Mouse (Mus musculus) lung, embryonic 16.5 days (tissue): Measurements from ENCODE around the gene Pabpn1l. TPM values are rescaled to one million over a fixed set of nuclear protein-coding genes. Genes with fewer than 3 reads are reported as not detected.
A peak's percentile ranks its signal among the peaks of the same experiment; 100 is the strongest.

Source experiments
- ATAC-seq: fragments of 200-750 bp; cut with Nextera tagmentation; 2 replicates; pipeline ENCODE4 v1.8.0; 2017; ENCODE audit warnings: low read depth, mild to moderate bottlenecking, moderate library complexity
- H3K27ac ChIP-seq: fragments of 300-500 bp; sonication (generic); 2 replicates; pipeline ENCODE4 v1.5.1; 2014; ENCODE audit warnings: mild to moderate bottlenecking, control low read depth, low read length
- H3K27me3 ChIP-seq: fragments of 300-500 bp; sonication (generic); 2 replicates; pipeline ENCODE4 v1.6.1; 2014; ENCODE audit warnings: low read depth, low read length, mixed read lengths; ENCODE audit not compliant: control insufficient read depth, insufficient read depth
- H3K36me3 ChIP-seq: fragments of 300-500 bp; sonication (generic); 2 replicates; pipeline ENCODE4 v1.6.1; 2014; ENCODE audit warnings: low read length; ENCODE audit not compliant: control insufficient read depth, insufficient read depth
- H3K4me1 ChIP-seq: fragments of 300-500 bp; sonication (generic); replicated peaks from 2 replicates; pipeline ENCODE4 v1.6.1; 2014; ENCODE audit warnings: low read length, mixed read lengths; ENCODE audit not compliant: control insufficient read depth, insufficient read depth
- H3K4me2 ChIP-seq: fragments of 300-500 bp; sonication (generic); 2 replicates; pipeline ENCODE4 v1.6.1; 2014; ENCODE audit warnings: low read depth, low read length, control low read depth
- H3K4me3 ChIP-seq: fragments of 300-500 bp; sonication (generic); 2 replicates; pipeline ENCODE4 v1.5.1; 2014; ENCODE audit warnings: mild to moderate bottlenecking, low read length, control low read depth
- H3K9ac ChIP-seq: fragments of 300-500 bp; sonication (generic); 2 replicates; pipeline ENCODE4 v1.6.1; 2014; ENCODE audit warnings: low read length, control low read depth
- H3K9me3 ChIP-seq: fragments of 300-500 bp; sonication (generic); 2 replicates; pipeline ENCODE4 v1.6.1; 2016; ENCODE audit warnings: low read length; ENCODE audit not compliant: control insufficient read depth
- WGBS: fragments of 180-500 bp; shearing (Covaris S2); extraction: QIAGEN DNeasy Blood & Tissue Kit; methylation state at CpG from one replicate; pipeline ENCODE4 v1.1.7; 2014; 5-methylcytosine and 5-hydroxymethylcytosine counted together
- polyA plus RNA-seq: library from polyadenylated mRNA; unstranded; fragments of >200 nt; fragmentation: Nextera tagmentation; extraction: Ambion mirVana; gene quantifications from 2 replicates; pipeline ENCODE4 v1.2.1, GENCODE M21; 2015

Pabpn1l gene
- not detected in 2 replicates for polyA plus RNA-seq

DNA sequence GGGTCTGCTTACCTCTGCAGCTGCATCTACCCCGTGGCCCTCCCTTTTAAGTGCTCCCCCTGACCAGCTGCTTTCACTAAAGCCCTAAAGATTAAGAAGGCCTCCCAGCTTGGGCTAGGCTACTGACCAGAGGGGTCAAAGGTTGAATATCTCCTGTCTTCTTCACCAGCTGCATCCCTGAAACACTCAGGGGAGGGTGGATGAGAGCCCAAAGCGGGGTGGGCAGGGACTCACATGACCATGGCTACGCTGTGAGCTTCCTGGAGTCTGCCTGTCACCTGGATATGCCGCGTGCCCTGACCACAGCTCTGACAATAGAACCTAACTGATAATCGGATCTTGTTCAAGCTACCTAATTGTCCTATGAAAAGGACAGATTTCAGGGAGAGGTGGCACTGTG is at the start of gene Pabpn1l:
Gene Pabpn1l, minus strand, starts transcription at position 13 of the 400 bp plus-strand sequence.
- H3K4me2 ChIP-seq, result no peak within 1 kb of the TSS
- 63% methylated on average over 6 of the region's 6 CpGs for WGBS
- no peak for ATAC-seq
- no peak within 1 kb of the TSS for H3K27ac ChIP-seq
- H3K4me3 ChIP-seq, result no peak within 1 kb of the TSS
- no peaks in the 10 kb centered on the region for H3K4me1 ChIP-seq
- H3K36me3 ChIP-seq, result no peaks in the 10 kb centered on the region
- H3K9ac ChIP-seq, result no peak within 1 kb of the TSS
- no peaks in the 10 kb centered on the region for H3K9me3 ChIP-seq
- H3K27me3 ChIP-seq, result no peaks in the 10 kb centered on the region

DNA sequence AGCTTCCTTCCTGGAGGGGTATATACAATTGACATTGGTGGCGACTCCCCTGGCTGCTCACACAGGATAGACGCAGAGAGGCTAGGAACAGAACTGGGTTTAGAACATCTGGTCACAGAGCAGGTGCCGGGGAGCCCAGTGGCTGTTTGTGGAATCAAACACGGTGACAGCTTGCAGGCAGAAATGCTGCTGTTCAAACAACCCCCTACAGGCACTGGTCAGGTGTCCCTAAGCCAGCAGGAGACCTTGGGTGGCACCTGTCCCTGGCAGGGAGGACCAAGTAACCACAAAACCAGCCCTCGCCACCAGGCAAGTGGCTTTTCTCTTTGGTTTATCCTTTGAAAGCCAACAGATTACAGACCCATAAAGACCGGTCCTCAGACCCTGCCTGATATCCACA is 49.4 kb upstream of the Pabpn1l start:
- Histone ChIP-seq H3K36me3 (no peaks in the 10 kb centered on the region), H3K4me1 (peaks cover 11% of the 10 kb centered on the region), H3K4me3 (no peak overlapping the region), H3K27me3 (peaks cover 16% of the 10 kb centered on the region), H3K27ac (no peak overlapping the region), H3K9ac (no peak overlapping the region), H3K9me3 (no peaks in the 10 kb centered on the region), H3K4me2 (no peak overlapping the region)
- WGBS, result 44% methylated on average over 6 of the region's 6 CpGs
- ATAC-seq, result no peak

DNA sequence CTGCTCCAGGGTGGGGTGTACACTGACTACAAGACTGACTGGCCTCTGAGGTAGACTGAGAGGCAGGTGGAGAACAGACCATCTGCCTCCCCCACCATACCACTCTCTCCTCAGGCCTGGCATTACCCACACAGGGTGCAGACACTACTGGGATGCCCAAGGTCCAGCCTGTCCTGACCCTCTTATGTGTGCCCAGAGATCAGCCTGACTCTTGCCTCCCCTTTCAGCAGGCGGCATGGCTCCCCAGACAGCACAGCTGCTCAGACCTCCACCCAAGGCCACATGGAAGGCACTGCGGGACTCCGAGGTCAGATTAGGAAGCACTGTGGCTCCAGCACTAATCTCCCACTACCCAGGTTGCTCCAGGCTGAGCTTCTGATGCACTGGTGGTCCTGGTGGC is 48.2 kb upstream of the Pabpn1l start:
- Histone ChIP-seq H3K4me2 (no peak overlapping the region), H3K27ac (no peak overlapping the region), H3K4me1 (peaks cover 18% of the 10 kb centered on the region), H3K27me3 (peaks cover 5% of the 10 kb centered on the region), H3K4me3 (no peak overlapping the region), H3K9me3 (no peaks in the 10 kb centered on the region), H3K9ac (no peak overlapping the region), H3K36me3 (no peaks in the 10 kb centered on the region)
- WGBS, result 80% methylated on average over 3 of the region's 3 CpGs
- ATAC-seq, result no peak

- H3K4me1 ChIP-seq, result peaks cover 24% of the 10 kb centered on the region
- no peak overlapping the region for H3K27ac ChIP-seq
- no peaks in the 10 kb centered on the region; the same call in 1 of the 2 replicates for H3K27me3 ChIP-seq
- no peak overlapping the region for H3K9ac ChIP-seq
- no peak for ATAC-seq
- H3K4me2 ChIP-seq, result no peak overlapping the region
- no peak overlapping the region for H3K4me3 ChIP-seq
- WGBS, result 28% methylated on average over 11 of the region's 11 CpGs
- no peaks in the 10 kb centered on the region for H3K36me3 ChIP-seq
- H3K9me3 ChIP-seq, result no peaks in the 10 kb centered on the region
These were observed 47.5 kb upstream of the Pabpn1l start for GRCm38 (mm10) chr8:122670001-122670400.

GRCm38 (mm10) chr8:122669370-122669769 is 46.8 kb upstream of the Pabpn1l start:
- no peak overlapping the region for H3K4me3 ChIP-seq
- ATAC-seq, result no peak
- H3K36me3 ChIP-seq, result no peaks in the 10 kb centered on the region
- peaks cover 30% of the 10 kb centered on the region for H3K4me1 ChIP-seq
- no peaks in the 10 kb centered on the region; the same call in 1 of the 2 replicates for H3K27me3 ChIP-seq
- H3K9me3 ChIP-seq, result no peaks in the 10 kb centered on the region
- WGBS, result 34% methylated on average over 5 of the region's 5 CpGs
- no peak overlapping the region for H3K4me2 ChIP-seq
- H3K9ac ChIP-seq, result no peak overlapping the region
- H3K27ac ChIP-seq, result no peak overlapping the region

DNA sequence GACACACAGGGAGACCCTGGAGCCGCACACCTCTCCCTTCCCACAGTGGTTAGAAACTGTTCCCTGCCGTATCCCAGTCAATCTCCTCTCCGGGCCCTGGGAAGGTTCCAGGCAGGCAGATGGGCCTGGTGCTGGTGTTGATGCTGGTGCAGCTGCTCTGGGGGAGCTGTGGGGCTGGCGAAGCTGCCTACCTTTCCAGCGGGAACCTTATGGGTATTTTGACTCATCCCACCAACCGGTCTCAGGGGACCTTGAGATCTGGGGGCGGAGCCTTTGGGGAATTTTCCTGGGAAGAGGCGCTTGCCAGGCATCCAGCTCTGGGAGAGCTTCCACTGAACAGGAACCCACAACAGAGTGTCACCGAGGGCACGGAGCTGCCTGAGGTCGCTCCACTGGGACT is 45.3 kb upstream of the Pabpn1l start:
- no peaks in the 10 kb centered on the region; the same call in 1 of the 2 replicates for H3K27me3 ChIP-seq
- H3K9ac ChIP-seq, result no peak overlapping the region
- WGBS, result 69% methylated on average over 11 of the region's 11 CpGs
- H3K9me3 ChIP-seq, result no peaks in the 10 kb centered on the region
- H3K36me3 ChIP-seq, result no peaks in the 10 kb centered on the region
- no peak overlapping the region for H3K27ac ChIP-seq
- no peak overlapping the region for H3K4me3 ChIP-seq
- H3K4me2 ChIP-seq, result no peak overlapping the region
- ATAC-seq, result no peak
- peaks cover 43% of the 10 kb centered on the region for H3K4me1 ChIP-seq

DNA sequence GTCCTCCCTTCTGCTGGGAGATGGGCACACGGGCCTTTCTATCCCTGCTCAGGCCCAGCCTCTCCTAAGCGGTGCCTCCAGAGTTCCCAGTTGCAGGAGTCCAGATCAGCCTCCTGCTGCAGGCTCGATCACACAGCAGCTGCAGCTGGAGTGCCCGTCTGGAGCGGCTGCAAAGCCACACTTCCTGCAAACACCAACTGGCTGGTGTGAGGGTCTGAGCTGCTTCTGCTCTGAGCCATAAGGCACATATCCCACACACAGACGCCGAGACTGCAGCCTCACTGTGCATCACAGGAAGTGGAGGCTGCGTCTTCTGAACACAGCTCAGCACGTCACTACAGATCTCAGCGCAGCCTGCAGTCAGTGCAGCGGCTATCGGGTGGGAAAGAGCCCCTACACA is 44.3 kb upstream of the Pabpn1l start:
- no peaks in the 10 kb centered on the region for H3K36me3 ChIP-seq
- 36% methylated on average over 12 of the region's 12 CpGs for WGBS
- H3K27ac ChIP-seq, result peak overlapping the region; percentile 75
- peaks cover 48% of the 10 kb centered on the region for H3K4me1 ChIP-seq
- no peak overlapping the region for H3K9ac ChIP-seq
- no peaks in the 10 kb centered on the region; the same call in 1 of the 2 replicates for H3K27me3 ChIP-seq
- no peak overlapping the region for H3K4me3 ChIP-seq
- H3K4me2 ChIP-seq, result no peak overlapping the region
- H3K9me3 ChIP-seq, result no peaks in the 10 kb centered on the region
- ATAC-seq, result peak; percentile 39; the same call in 1 of the 2 replicates

DNA sequence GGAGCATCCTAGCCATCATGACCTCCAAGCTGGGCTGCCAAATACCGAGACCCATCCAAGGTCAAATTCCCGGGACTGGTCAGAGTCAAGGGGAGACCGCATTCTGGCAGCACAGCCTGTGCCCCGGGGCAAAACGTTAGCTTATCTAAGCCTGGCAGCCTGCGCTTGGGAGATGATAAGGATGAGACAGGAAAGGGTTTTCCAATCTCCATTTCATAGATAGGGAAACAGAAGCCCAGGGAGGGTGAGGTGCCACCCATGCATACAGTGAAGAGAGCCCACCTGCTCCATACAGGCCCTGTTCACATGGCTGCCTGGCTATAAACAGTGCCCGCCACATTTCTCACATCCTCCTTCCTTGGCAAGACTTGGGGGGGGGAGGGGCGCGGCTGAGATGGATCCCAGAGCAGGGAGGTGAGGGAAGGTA is 43.8 kb upstream of the Pabpn1l start:
- WGBS, result 32% methylated on average over 9 of the region's 9 CpGs
- ATAC-seq, result no peak
- no peaks in the 10 kb centered on the region for H3K9me3 ChIP-seq
- H3K4me3 ChIP-seq, result no peak overlapping the region
- no peak overlapping the region for H3K9ac ChIP-seq
- peaks cover 53% of the 10 kb centered on the region for H3K4me1 ChIP-seq
- no peaks in the 10 kb centered on the region for H3K36me3 ChIP-seq
- peak overlapping the region; percentile 75 for H3K27ac ChIP-seq
- 0 out of 2 replicates have a peak overlapping the region, but pooled peaks have one; percentile 9 for H3K4me2 ChIP-seq
- H3K27me3 ChIP-seq, result no peaks in the 10 kb centered on the region; the same call in 1 of the 2 replicates

DNA sequence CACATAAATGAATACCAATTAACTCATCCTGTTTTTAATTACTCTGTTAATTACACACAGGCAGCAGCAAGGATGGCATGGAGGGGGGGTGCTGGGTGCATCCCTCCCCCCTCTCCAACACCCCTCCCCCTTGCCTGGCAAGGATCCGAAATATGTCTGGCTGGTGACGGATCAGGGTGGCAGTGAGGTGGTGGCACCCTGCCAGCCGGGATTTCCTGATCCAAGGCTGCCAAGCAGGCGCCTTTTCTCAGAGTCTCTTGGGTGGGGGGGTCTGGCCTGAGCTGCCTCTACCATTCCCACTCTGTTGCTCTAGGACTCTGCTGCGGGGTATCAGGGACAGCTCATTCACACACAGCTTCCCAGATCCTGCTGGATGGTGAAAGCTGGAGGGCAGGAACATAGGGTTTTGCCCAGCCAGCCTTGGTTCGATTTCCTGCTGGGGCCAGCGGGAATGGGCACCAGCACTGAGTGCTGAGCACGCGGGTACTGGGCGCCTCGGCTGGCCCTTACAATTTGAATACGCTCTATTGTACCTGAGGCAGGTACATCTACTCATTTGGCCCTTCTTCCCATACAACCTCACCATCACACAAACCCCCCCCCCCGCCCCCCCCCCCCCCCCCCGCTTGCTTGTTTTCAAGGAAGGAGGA is 43.3 kb upstream of the Pabpn1l start:
- ATAC-seq, result peak; percentile 59
- H3K9me3 ChIP-seq, result no peaks in the 10 kb centered on the region
- no peaks in the 10 kb centered on the region; the same call in 1 of the 2 replicates for H3K27me3 ChIP-seq
- no peak overlapping the region for H3K4me3 ChIP-seq
- WGBS, result 40% methylated on average over 12 of the region's 14 CpGs
- H3K36me3 ChIP-seq, result no peaks in the 10 kb centered on the region
- peaks cover 57% of the 10 kb centered on the region for H3K4me1 ChIP-seq
- no peak overlapping the region for H3K9ac ChIP-seq
- peak overlapping the region; percentile 75 for H3K27ac ChIP-seq
- peak overlapping the region; percentile 21; the same call in 1 of the 2 replicates for H3K4me2 ChIP-seq
